Mouse (Mus musculus): ENCODE results near the gene Ctnna2.

Gene Ctnna2

DNA sequence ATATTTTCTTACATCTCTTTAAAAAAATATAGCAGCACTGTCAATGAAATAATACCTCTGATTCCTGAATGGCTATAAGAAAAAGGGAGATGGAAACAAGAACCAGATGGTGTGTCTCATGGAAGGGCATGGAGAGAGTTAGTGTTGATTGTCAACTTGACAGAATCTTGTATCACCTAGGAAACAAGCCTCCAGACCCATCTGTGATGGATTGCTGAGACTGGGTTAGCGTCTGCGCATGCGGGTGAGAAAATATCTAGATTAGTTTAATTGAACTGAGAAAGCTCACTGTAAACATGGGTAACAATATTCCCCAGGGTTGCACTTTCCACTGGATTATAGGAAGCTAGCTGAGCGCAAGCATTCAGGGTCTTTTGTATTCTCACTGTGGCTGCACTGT is 994.7 kb downstream of the Ctnna2 start:
- TF ChIP-seq GATA4 (IDR thresholded peaks at IDR 0.05; ENCODE audit: insufficient replicate concordance, low read length) = no peak

- no peak for TF ChIP-seq GATA4 (IDR thresholded peaks at IDR 0.05; ENCODE audit: insufficient replicate concordance, low read length)
Measured at GRCm38 (mm10) chr6:76981651-76982050, 997.8 kb downstream of the Ctnna2 start.

DNA sequence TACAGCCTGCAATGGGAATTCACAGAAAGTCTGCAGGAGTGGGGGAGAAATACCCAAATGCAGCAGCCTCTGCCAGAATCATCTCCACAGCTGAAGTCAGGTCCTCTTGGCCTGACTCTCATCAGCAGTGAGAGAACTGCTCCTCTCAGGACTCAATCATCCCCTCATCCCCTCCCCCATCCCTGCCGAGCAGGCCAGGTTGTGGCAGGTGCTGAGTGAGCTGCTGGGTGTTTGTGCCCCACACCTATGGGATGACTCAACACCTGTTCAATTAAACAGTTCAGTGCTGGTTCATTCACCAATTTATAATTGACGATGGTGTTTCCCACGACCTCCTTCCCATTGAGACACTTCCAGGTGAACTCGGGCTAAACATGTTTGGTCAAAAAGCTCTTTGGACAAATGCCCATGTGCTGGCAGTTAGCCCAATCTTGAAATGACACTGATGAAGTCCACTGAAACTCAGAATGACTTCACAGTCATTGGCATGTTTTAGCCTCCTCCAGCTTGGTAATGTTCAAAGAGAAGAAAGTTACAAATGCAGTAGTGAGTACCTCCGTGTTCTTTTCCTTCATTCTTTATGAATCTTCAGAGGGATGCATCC is 1000.1 kb downstream of the Ctnna2 start:
- TF ChIP-seq GATA4 (IDR thresholded peaks at IDR 0.05; ENCODE audit: insufficient replicate concordance, low read length) = no peak

- no peak for TF ChIP-seq GATA4 (IDR thresholded peaks at IDR 0.05; ENCODE audit: insufficient replicate concordance, low read length)
Measured at GRCm38 (mm10) chr6:76977817-76978216, 1001.7 kb downstream of the Ctnna2 start.

DNA sequence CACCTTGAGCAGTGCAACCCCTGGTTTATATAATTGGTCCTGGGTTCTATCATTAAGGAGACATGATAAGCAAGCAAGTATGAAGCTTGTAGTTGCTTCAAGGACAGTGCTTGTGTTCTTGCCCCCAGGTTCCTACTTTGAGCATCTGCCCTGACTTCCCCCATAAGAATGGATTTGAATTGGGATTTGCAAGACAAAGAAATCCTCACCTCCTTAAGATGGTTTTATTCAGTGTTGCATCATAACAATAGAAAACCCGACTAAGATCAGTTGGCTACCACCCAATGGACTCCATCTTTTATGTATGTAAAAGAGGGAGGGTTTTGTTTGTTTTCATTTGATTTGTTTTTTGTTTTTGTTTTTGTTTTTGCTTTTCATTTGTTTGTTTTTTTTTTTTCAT is 1005.2 kb downstream of the Ctnna2 start:
- TF ChIP-seq GATA4 (IDR thresholded peaks at IDR 0.05; ENCODE audit: insufficient replicate concordance, low read length) = no peak

GRCm38 (mm10) chr6:76964998-76965432 is 1014.5 kb downstream of the Ctnna2 start:
- no peak for TF ChIP-seq GATA4 (IDR thresholded peaks at IDR 0.05; ENCODE audit: insufficient replicate concordance, low read length)

- no peak for TF ChIP-seq GATA4 (IDR thresholded peaks at IDR 0.05; ENCODE audit: insufficient replicate concordance, low read length)
Measured at GRCm38 (mm10) chr6:76908086-76908485, 1071.4 kb downstream of the Ctnna2 start.

GRCm38 (mm10) chr6:76897156-76897555 is 1082.3 kb downstream of the Ctnna2 start:
- no peak for TF ChIP-seq GATA4 (IDR thresholded peaks at IDR 0.05; ENCODE audit: insufficient replicate concordance, low read length)
